Mouse (Mus musculus) layer of hippocampus, postnatal 10 days (tissue): ENCODE measurements at regions not wholly inside any gene's neighbourhood (a gene's known extent, or its start where the extent isn't known, plus 50 kb on each side); places are given as distances from the start of the nearest gene placed in this dataset.

Experiments used
- DNase-seq, 2 experiments: peaks; one replicate each; pipeline ENCODE4 v3.0.0; 2021; ENCODE audit warnings: low spot score in 2 of 2

DNA sequence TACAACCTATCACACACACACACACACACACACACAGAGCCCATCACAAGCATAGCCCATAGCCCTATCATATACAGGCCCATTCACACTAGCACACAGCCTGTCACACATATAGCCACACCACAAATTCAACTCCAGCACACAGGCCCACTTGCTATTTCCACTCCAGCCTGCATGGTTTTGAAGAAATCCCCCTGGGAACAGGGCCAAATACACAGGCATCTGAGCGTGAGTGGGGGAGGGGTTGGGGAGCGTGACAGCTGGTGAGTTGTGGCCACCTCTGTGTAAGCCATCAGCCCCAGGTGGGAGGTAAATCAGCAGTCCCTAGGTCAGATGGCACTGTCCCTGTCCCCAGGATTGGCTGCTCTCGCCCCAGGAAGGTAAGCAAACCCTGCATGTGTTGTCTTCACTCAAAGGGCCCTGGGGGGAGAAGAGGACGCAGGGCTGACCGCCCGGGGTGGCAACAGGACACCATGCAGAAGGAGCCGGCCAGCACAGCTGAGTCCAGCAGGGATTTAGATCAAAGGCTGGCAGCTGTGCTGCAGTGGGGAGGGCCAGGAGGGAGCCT, 153.6 kb upstream of the Gm3448 start:
- no peak for DNase-seq

DNA sequence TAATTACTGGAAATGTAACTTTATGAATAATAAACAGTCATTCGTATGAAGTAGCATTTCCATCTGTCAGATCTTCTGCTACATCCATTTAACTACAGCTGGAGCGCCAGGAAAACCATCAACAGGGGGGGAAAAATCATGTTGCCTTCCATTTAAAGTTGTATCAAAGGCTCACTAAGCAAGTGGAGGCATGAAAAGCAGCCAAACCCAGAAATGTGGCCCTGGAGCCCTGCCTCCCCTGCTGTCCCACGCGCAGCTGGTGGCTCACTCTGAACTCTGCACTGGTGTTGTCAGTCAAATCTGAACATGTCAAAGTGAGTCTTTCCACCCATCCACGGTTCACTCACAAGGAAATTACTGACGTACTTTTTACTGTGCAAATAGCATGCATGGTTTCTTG, 152.5 kb upstream of the Gm3448 start:
- DNase-seq, result no peak

DNA sequence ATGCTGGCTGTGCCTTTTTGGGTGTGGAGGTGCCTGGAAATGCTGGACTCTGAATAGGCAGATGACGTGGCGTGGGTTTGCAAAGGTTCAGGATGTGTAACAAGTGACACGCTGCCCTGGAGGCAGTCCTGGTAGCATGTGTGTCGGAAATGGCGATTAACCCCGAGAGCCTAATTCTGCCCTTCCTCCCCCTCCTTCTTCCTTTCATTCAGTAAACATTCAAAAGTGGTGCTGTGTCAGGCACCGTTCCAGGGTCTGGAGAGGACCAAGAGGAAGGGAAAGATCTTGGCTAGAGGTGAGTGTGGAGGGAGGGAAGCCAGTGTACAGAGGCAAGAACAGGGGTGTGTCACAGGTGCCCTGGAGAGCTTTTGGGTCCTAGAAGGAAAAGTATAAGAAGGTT, 151.5 kb upstream of the Gm3448 start:
- no peak for DNase-seq

DNA sequence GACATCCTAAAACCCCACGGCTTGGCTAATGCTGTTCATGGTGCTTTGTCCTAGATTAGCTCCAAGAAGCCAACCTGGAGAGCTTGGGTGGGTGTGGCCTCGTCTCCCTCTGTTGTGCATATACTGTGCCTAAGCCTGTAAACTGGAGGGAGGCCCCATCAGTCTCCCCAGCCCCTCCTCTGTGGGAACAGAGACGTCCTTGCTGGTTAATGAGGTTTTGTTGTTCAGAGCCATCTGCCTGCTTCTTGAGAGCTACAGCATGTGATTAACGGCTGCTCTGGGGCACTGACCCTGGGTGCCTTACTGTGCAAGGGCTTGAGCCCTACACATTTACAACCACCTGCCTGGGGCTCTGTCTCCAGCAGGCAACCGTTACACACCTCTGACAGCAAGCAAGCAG, 143.9 kb upstream of the Gm3448 start:
- DNase-seq, result no peak

DNA sequence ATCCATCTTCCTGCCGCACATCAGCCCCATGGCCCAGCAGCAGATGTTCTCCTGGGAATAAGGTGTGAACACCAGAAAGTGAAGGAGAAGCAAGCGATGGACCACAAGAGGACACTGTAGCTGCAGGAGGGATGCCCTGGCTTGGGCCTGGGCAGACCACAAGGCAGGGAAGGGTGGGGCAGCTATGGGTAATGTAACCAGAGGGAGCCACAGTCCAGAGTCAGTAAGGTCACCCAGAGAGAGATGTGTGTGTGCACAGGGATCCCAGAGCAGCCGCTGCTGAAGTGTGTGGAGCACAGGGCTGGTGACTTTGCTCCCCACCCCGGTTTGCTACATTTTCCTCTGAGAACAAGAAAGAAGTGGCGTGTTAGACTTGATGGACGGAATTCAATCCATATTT, 142.5 kb upstream of the Gm3448 start:
- DNase-seq, result no peak

DNA sequence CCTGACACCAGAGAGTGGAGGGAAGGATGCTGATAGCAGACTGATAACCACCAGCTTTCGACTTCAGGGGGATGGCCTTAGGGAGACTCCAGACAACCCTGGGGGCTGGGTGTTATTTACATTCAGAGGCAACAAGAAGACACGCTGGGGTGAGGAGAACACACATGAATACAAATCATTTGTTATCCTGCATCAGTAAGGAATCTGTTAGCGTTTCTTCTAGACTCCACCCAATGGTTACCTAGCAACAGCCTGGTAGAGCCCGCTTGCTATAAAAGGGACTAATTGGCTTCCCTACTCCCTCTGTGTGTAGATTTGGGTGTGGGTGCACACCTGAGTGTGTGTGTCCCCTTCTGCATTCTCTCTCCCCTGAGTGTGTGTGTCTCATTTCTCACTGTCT, 140.8 kb upstream of the Gm3448 start:
- DNase-seq, result no peak

DNA sequence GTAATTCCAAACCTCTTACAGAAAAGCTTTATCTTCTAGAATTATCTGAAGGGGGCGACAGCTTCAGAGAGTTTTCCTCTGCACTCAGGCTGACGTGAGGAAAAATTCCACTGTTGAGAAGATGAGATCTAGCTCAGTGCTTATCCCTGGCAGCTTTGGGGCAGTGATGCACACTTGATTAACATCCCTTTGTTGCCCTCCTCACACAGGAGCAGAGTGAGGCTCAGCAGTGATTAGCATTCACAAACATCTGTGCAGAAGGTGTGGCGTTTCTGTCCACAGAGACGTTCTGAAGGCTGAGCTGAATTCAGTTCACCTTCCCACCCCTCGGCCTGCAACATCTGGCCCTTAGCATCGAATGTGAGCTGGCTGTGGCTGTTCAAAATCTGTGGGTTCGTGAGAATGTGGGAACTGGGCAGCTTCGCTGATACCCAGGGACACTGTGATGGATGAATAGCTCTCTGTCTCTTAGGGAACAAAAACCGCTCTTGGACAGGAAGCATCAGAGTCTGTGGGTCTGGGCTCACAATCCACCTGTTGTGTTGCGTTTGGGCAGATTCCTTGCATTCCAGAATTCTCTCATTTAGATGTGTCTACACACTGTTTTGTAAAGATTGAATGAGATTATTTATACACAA, 139.0 kb upstream of the Gm3448 start:
- no peak for DNase-seq

DNA sequence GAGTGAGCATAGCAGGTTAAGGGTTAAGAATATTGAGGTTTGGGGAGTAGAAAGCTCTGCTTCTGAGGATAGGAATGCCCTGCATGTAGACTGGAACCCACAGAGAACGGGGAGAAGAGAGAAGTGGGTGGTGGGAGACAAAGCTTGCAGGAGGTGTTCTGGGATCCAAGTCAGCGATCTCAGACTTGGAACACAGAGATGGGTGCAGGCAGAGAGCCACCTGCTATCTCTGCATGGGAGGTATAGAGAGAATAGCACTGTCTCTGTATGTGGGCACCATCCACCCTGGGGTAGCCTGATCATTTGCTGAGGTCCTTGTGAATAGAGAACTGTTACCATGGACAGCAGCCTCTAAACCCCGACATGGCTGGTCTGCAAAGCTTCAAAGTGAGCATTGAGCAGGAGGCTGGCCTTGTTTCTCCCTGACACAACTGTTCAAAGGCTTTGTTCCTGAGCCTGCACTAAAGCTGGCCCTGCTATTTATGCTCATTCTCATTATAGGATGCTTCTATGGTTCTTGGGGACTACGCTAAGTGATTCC, 138.1 kb upstream of the Gm3448 start:
- no peak for DNase-seq

DNA sequence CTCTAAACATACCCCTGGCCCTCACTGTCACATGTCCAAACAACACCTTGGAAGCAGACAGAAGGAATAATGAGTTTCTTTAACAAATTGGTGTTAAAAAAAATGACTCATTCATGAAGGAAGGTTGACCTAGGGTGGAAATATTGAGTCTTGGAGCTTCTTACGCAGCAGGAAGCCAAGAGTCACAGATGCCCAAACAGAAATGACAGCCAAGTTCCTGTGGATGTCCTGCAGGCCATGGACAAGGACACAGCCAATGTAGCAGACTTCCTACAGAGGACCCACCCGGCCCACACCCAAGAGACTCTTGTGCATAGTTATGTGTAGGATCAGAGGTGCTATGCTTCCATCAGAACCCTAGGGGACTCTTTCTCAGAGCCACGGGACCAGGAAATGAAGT, 136.1 kb upstream of the Gm3448 start:
- DNase-seq, result no peak

DNA sequence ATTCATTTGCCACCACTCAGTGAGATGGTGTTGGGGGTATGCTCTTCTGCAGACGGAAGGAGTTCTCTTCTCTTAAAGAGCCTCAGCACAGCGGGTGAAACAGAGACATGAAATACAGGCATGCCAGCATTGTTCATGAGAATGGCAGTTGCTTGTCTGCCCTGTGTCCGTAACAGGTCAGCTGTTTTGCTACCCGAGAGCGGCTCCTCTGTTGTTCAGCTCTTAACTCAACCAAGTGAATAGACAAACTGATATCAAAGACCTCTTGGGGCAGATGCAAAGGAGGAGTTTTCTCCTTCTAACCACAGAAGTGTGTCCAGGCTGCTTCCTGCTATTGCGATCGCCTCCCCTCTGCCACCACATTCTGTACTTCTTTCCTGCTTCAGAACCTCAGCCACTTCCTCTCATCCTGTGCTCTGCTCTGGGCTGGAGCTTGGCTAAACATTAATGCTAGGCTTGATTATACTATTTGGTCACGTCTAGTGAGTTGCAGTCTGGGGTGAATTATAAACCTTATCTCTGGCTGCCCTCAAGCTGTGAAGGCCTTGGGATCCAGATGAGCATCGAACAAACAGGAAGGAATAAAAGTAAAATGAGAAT, 133.1 kb upstream of the Gm3448 start:
- no peak for DNase-seq

DNA sequence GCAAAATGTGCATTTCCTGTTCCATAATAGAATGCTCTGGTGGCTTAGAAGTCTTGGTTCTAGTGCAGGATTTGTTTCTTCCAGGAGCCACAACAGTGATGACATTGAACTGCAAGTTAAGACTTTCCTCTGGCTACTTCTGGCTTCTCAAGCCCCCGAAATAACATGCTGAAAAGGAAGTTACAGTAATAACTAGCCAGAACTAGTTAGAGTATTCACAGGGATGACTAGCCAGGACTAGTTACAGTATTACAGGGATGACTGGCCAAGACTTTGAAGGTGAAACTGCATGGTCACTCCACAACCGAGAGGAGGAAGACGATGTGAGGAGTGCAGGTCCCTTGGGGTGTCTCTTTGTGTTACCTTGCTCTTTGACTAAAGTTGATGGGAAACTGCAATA, 126.6 kb upstream of the Gm3448 start:
- DNase-seq, result no peak

DNA sequence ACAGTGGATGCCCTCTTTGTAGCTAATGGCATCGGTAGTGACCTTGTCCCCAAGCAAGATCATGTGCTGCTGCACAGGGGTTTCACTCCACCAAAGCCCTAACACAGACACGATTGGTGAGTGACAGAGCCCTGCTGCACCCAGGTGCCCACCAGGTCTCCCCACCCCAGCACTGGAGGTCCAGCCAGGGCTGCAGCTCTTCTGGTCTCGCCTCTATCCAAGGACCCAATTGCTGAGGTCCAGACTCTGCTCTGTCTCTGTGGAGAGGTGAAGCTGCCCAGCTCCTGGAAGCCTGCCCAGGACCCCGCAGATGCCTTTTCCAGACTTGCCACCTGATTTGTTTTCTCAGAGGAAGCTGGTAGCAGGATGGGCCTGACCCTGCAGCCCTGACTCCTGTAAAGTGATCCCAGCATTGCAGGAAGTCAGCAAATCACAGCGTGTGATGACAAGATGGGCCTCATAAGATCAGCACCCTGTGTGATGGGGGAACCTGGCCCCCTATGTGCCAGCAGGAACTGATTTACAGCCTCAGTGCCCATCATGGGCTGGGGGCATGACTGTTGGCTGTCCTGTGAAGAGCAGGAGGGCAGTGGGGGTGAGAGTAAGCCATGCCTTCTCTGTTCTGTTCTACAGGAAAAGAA, 116.5 kb upstream of the Gm3448 start:
- no peak for DNase-seq

DNA sequence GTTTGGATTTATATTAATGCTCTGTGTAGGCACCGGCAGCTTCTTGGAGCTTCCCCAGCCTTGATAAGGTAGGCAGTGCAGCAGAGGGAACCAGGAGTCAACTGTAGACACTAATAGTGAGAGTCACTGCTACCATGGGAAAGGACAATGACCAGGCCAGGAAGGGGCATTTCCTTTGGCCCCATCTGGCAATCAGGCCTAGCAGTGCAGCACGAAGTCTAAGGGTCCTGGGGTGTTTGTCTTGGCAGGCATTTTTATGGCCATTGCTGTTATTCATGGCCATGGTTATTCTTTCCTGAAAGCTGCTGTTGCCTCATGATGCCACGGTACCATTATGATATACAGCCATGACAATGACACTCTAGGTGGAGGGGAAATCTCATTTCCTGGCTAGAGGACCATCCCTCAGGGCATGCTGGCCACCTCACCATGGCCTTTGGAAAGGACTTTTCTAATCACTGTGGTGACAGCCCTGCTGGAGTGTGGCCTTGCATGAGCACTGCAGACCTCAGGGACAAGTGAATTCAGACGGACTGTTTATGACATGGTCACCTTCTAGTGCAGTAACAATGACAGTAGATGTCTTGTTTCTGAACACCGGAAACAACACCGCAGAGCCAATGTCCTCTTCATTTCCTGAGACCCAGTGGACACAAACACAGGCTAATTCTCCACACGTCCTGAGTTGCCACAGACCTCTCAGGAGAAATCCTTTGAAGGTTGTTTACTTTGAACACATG, 111.8 kb upstream of the Gm3448 start:
- DNase-seq, result no peak

DNA sequence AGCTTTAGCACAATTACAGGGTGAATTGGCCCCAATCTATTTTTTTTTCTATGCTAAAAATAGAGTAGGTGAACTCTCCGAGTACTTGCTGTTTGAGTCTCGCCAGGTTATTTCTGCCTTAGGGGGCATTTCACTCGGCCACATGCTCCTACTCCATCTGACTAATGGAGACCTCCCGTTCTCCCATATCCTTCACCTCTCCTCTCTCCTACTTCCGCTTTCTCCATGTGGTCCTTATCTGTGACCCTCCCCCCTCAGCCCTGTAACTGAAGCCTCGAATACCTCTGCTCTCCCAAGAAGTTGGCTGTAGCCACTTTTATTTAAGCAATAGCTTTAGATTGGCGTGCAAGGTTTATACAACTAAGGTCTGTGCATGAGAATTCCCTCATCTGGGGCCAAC, 111.1 kb upstream of the Gm3448 start:
- no peak for DNase-seq

DNA sequence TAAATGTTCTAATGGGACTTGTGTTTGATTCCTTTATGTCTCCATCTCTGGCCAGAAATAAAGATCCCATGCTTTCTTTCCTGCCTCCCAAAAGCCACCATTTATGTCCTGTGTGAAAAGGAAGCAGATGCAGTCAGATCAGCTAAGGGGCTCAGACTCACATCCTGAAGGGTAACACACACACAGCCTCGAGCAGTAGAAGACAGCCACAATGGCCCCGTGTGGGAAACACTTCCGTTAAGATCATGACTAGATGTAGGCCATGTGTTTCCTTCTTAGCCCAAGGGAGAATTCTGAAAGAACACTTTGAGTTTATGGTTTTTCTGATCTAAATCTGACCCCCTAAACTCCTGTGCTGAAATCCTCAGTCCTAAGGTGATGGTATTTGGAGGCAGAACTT, 110.4 kb upstream of the Gm3448 start:
- DNase-seq, result no peak

DNA sequence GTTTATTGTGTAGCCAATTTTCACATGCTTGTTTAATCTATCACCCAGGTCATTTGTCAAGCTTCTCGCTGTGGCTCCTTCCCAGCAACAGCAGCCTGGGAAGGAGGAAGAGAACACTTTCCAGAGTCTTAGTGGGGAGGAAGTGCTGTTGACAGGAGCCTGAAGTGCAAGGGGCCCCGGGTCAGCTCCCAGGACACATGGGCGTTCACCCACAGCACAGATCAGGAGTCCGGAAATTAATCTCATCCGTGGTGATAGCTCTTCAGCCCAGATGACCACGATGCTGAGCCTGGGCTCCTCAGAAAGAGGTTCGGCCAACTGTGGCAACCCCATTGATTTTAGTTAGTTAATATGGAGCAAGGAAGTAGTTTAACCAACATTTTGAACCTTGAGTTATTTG, 105.3 kb upstream of the Gm3448 start:
- DNase-seq, result no peak

DNA sequence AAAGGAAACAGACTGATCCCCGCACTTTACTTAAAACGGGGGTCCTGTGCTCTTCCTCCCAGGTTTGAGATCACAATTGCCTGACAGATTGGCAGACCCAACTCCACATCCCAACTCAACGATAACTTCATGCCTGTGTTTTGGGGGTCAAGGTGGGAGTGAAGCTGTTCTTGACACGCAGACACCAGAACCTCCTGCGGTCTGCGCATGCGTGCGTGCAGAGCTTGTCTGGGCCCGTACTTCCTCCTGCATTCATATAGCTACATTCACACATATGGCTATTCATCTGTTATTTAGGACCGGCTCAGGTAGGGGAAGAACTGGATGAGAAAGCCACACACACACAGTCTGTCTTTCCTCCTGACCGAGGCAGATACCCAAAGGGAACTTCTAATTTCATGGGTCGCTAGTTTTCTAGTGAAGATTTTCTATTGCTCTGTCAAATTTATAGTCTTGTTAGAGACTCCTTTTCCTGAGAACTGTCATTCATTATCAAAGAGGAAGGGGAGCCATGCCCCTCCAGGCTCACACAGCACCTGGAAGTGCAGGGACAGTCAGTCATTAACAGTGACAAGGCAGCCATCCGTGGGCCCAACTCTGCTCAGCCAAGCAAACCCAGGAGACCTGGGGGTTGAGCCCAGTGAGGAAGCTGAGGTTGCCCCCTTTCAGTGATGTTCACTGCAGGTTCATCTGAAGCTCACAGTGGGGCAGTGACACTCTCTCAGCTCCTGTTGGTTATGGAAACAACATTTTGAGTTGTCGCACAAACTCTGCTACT, 104.0 kb upstream of the Gm3448 start:
- DNase-seq, result no peak

DNA sequence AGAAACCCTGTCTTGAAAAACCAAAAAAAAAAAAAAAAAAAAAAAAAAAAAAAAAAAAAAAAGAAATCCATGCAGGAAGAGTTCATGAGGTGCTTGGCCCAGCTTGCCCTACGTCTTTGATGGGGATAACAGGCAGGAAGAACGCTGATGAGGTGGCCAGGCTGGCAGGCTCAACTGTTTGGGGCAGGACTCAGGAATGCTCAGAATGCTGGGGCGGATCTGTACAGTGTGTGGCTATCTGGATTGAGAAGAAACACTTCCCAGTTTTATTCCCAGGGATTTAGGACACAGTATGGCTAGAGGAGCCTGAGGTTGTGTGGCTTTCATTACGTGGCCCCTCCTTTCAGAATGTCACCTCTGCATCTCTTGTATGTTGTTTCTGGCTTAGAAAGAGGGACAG, 99.1 kb upstream of the Gm3448 start:
- DNase-seq, result no peak
